Mouse (Mus musculus) heart, adult 18-20 months (tissue): ENCODE results near the gene Hhip. TPM values are rescaled to one million over a fixed set of nuclear protein-coding genes. Genes with fewer than 3 reads are reported as not detected.
"Not testable (repeated sequence)": the region's sequence is repeated elsewhere in the genome, so short reads cannot be mapped to it uniquely, and the experiment has no call there.

Experiments
- DNase-seq, 2 experiments: peaks; one replicate each; pipeline ENCODE4 v3.0.0; 2021 to 2022; ENCODE audit warnings: mixed read lengths in 1 of 2
- total RNA-seq, 2 experiments: library from RNA; stranded (reverse); gene quantifications; 2 replicates each; pipeline ENCODE4 v1.2.3; 2021

The Hhip gene
- total RNA-seq, 2 experiments from 2014 or later: not detected

- DNase-seq: no peak
Measured at GRCm38 (mm10) chr8:79992121-79992848, 65.5 kb downstream of the Hhip start.

GRCm38 (mm10) chr8:79991420-79991819 is 66.4 kb downstream of the Hhip start:
- not testable (repeated sequence) for DNase-seq

- DNase-seq: no peak
Measured at GRCm38 (mm10) chr8:79984946-79985345, 72.9 kb downstream of the Hhip start.

- no peak for DNase-seq
Measured at GRCm38 (mm10) chr8:79982144-79982543, 75.7 kb downstream of the Hhip start.

GRCm38 (mm10) chr8:79966159-79966558 is 91.6 kb downstream of the Hhip start:
- no peak for DNase-seq

- DNase-seq: no peak
Measured at GRCm38 (mm10) chr8:79952857-79953256, 104.9 kb downstream of the Hhip start.

- peak in 1 of 2 experiments; percentile 5 for DNase-seq
Measured at GRCm38 (mm10) chr8:79950376-79950775, 107.4 kb downstream of the Hhip start.

GRCm38 (mm10) chr8:79945501-79946076 is 112.2 kb downstream of the Hhip start:
- DNase-seq: no peak

GRCm38 (mm10) chr8:79941070-79941469 is 116.7 kb downstream of the Hhip start:
- peak in 1 of 2 experiments; percentile 14 for DNase-seq

- no peak for DNase-seq
Measured at GRCm38 (mm10) chr8:79936856-79937445, 120.9 kb downstream of the Hhip start.

GRCm38 (mm10) chr8:79935793-79936192 is 122.0 kb downstream of the Hhip start:
- DNase-seq: no peak

- DNase-seq: no peak
Measured at GRCm38 (mm10) chr8:79929202-79929601, 128.6 kb downstream of the Hhip start.

GRCm38 (mm10) chr8:79917211-79917610 is 140.6 kb downstream of the Hhip start:
- DNase-seq: no peak
